Mouse (Mus musculus): ENCODE data around the gene Gm28360. TPM values are rescaled to one million over a fixed set of nuclear protein-coding genes. Genes with fewer than 3 reads are reported as not detected.
"Not testable (repeated sequence)": the region's sequence is repeated elsewhere in the genome, so short reads cannot be mapped to it uniquely, and the experiment has no call there.

Gene Gm28360
- polyA plus RNA-seq (2011; ENCODE audit: insufficient read length, low read depth, missing spikeins): not detected in 2 replicates

GRCm38 (mm10) chr1:117829781-117830180, at the start of gene Gm28360:
Gene Gm28360 (plus strand): TSS chr1:117830081.
- H3K4me1 ChIP-seq (ENCODE audit: control insufficient read depth, insufficient read depth, low read length); H3K4me3 ChIP-seq (ENCODE audit: insufficient read depth, low read length); H3K27ac ChIP-seq (ENCODE audit: insufficient read depth, low read length): not testable (repeated sequence)

GRCm38 (mm10) chr1:117780833-117781232, 49.0 kb upstream of the Gm28360 start, which contains the start of gene B020011L13Rik:
Gene B020011L13Rik (plus strand): TSS chr1:117781133.
- H3K4me3 ChIP-seq (ENCODE audit: insufficient read depth, low read length); H3K4me1 ChIP-seq (ENCODE audit: control insufficient read depth, insufficient read depth, low read length); H3K27ac ChIP-seq (ENCODE audit: insufficient read depth, low read length): not testable (repeated sequence)

- not testable (repeated sequence) for H3K4me1 ChIP-seq (ENCODE audit: control insufficient read depth, insufficient read depth, low read length); H3K27ac ChIP-seq (ENCODE audit: insufficient read depth, low read length); H3K4me3 ChIP-seq (ENCODE audit: insufficient read depth, low read length)
Measured at GRCm38 (mm10) chr1:117816271-117816670, 13.6 kb upstream of the Gm28360 start.

- H3K4me3 ChIP-seq (ENCODE audit: insufficient read depth, low read length); H3K4me1 ChIP-seq (ENCODE audit: control insufficient read depth, insufficient read depth, low read length); H3K27ac ChIP-seq (ENCODE audit: insufficient read depth, low read length): not testable (repeated sequence)
Measured at GRCm38 (mm10) chr1:117851718-117852117, 21.8 kb downstream of the Gm28360 start.

Other genes with a start within 250 kb of the Gm28360 start
- not detected in 2 replicates for gene Gm28363, start 132.9 kb upstream of the Gm28360 start, polyA plus RNA-seq (2011; ENCODE audit: insufficient read length, low read depth, missing spikeins)
- not detected in 2 replicates for gene B020011L13Rik, start 48.9 kb upstream of the Gm28360 start, polyA plus RNA-seq (2011; ENCODE audit: insufficient read length, low read depth, missing spikeins)
- gene Gm28168, start 97.9 kb downstream of the Gm28360 start, polyA plus RNA-seq (2011; ENCODE audit: insufficient read length, low read depth, missing spikeins): not detected in 2 replicates
- gene Gm7145, start 135.9 kb downstream of the Gm28360 start, polyA plus RNA-seq (2011; ENCODE audit: insufficient read length, low read depth, missing spikeins): not detected in 2 replicates